Mouse (Mus musculus): Measurements from ENCODE around the gene Fam178b.

DNA sequence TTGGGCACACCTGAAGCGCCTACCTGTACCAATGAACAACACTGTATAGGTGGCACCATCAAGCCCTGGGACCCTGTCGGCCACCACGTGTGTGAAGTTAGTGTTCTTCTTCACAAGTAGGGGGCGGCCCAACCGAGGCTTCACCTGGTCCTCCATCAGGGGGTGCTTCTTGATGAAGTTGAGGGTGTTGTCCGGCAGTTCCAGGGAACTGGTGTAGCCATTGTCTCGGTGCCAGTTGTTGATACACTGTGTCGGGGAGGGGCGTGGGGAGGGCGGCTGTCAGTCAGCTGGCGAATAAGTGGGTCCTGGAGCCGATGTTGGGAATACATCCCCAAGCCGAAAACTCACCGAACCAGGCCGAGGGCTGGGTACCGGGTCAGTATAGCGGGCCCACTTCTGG is 131.1 kb downstream of the Fam178b start:
- TF ChIP-seq EP300 (optimal IDR thresholded peaks at IDR 0.05) (no peak), CTCF (IDR thresholded peaks at IDR 0.05; ENCODE audit: low read depth) (peak; percentile 31; the same call in 1 of the 2 replicates)
